Mouse (Mus musculus) C2C12 (cell line): Measurements from ENCODE around the gene Ccr2. TPM values are rescaled to one million over a fixed set of nuclear protein-coding genes. Genes with fewer than 3 reads are reported as not detected.

Source experiments
- H3K27me3 ChIP-seq: one replicate; pipeline ENCODE4 v1.6.1; 2011; ENCODE audit not compliant: control insufficient read depth, insufficient read depth, insufficient read length
- H3K36me3 ChIP-seq: one replicate; pipeline ENCODE4 v1.6.1; 2011; ENCODE audit not compliant: control insufficient read depth, insufficient read depth
- H3K4me3 ChIP-seq: one replicate; pipeline ENCODE4 v1.5.1; 2011; ENCODE audit warnings: mild to moderate bottlenecking, control low read depth; ENCODE audit not compliant: poor library complexity, insufficient read depth, severe bottlenecking
- H3K79me2 ChIP-seq: one replicate; pipeline ENCODE4 v1.6.1; 2011; ENCODE audit not compliant: control insufficient read depth, insufficient read depth
- H3K79me3 ChIP-seq: one replicate; pipeline ENCODE4 v1.6.1; 2011; ENCODE audit warnings: low read depth, control low read depth
- H3ac ChIP-seq: one replicate; pipeline ENCODE3; 2011; ENCODE audit warnings: low read depth; ENCODE audit not compliant: control insufficient read depth, insufficient read length
- CEBPB ChIP-seq: IDR thresholded peaks from one replicate; pipeline ENCODE4 v1.6.1; 2011; ENCODE audit warnings: low read depth, mild to moderate bottlenecking, control low read depth, moderate library complexity
- CTCF ChIP-seq: IDR thresholded peaks from one replicate; pipeline ENCODE4 v1.5.1; 2011; ENCODE audit not compliant: control insufficient read depth, insufficient read depth, insufficient read length
- FOSL1 ChIP-seq: IDR thresholded peaks from one replicate; pipeline ENCODE4 v1.8.0; 2011; ENCODE audit warnings: mild to moderate bottlenecking, low read length; ENCODE audit not compliant: poor library complexity, insufficient read depth, severe bottlenecking
- MAX ChIP-seq: IDR thresholded peaks from one replicate; pipeline ENCODE4 v1.6.1; 2011; ENCODE audit warnings: mild to moderate bottlenecking, control low read depth
- MYOD1 ChIP-seq: IDR thresholded peaks from one replicate; pipeline ENCODE4 v1.6.1; 2011; ENCODE audit warnings: low read depth; ENCODE audit not compliant: control insufficient read depth, insufficient read length
- MYOG ChIP-seq: IDR thresholded peaks from one replicate; pipeline ENCODE4 v1.6.1; 2011; ENCODE audit not compliant: control insufficient read depth, insufficient read length; ENCODE audit errors: extremely low read depth
- USF1 ChIP-seq: IDR thresholded peaks from one replicate; pipeline ENCODE4 v1.6.1; 2011; ENCODE audit warnings: low read depth, mild to moderate bottlenecking, control low read depth, moderate library complexity
- polyA plus RNA-seq: library from polyadenylated mRNA; unstranded; fragments of >200 nt; fragmentation: generic; extraction: Trizol; gene quantifications from one replicate; pipeline ENCODE4 v1.2.1, GENCODE M21; 2012; ENCODE audit warnings: missing spikeins

Gene Ccr2
- polyA plus RNA-seq, 1 experiment: not detected

DNA sequence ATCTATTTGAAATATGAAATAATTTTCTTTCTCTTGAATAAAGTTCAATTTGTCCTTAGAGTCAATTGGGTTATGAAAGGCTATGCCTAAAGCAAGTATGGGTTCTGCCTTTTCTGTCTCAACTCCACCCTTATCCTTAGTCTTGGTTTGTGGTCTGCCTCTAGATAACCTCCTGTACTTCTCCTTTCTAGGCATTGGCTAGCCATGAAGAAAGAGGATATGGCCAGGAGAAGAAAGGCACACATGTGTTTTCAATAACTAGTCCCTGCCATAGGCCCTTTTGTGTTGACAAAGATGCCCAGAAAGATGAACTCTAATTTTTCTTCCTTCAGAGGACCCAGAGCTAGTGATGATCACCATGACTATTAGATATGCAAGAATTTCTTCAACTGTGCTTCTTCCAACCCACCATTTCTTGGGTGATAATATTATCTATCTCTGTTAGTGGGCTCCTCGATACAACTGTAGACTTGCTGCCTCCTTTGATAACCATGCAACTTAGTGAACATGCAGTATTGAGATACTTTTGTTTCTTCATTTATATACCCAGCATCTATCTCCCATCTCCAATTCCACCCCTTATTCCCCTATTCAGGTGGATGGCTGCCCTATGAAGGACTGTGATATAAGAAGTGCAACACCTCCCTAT, 11.0 kb downstream of the Ccr2 start:
- H3ac ChIP-seq: no peak overlapping the region
- TF ChIP-seq MYOG: no peak
- no peaks in the 10 kb centered on the region for H3K36me3 ChIP-seq
- H3K27me3 ChIP-seq: no peaks in the 10 kb centered on the region
- no peaks in the 10 kb centered on the region for H3K79me2 ChIP-seq
- no peak overlapping the region for H3K4me3 ChIP-seq
- no peaks in the 10 kb centered on the region for H3K79me3 ChIP-seq

GRCm38 (mm10) chr9:124113777-124114176, 12.0 kb downstream of the Ccr2 start:
- no peaks in the 10 kb centered on the region for H3K36me3 ChIP-seq
- no peak overlapping the region for H3K4me3 ChIP-seq
- H3ac ChIP-seq: no peak overlapping the region
- no peaks in the 10 kb centered on the region for H3K79me2 ChIP-seq
- H3K27me3 ChIP-seq: no peaks in the 10 kb centered on the region
- no peak for TF ChIP-seq CEBPB
- TF ChIP-seq USF1: no peak
- TF ChIP-seq CTCF: no peak
- TF ChIP-seq MYOD1: no peak
- no peak for TF ChIP-seq FOSL1
- TF ChIP-seq MYOG: no peak
- TF ChIP-seq MAX: no peak
- H3K79me3 ChIP-seq: no peaks in the 10 kb centered on the region

DNA sequence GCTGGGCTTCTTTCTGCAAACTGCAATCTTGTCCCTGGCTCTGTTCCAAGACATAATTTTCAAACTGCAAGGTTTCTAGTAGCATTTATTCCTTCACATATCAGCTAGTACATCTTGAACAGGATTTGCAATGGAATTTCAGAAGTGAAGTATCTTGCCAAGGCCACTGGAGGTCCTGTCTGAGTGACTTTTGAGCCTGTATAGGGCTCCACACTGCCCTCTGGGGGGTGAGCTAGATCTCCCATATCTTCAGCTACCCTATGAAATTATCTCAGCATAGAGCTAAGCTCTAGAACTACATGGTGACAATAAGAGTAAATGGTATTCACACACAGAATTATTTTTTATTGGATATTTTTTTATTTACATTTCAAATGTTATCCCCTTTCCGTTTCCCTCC, 16.7 kb downstream of the Ccr2 start:
- H3K79me3 ChIP-seq: no peaks in the 10 kb centered on the region
- H3K27me3 ChIP-seq: no peaks in the 10 kb centered on the region
- no peaks in the 10 kb centered on the region for H3K79me2 ChIP-seq
- H3K36me3 ChIP-seq: no peaks in the 10 kb centered on the region
- H3ac ChIP-seq: no peak overlapping the region
- H3K4me3 ChIP-seq: no peak overlapping the region
- no peak for TF ChIP-seq CTCF
- TF ChIP-seq MAX: no peak
- TF ChIP-seq MYOD1: no peak
- TF ChIP-seq CEBPB: no peak
- TF ChIP-seq MYOG: no peak
- no peak for TF ChIP-seq FOSL1

- H3K79me3 ChIP-seq: no peaks in the 10 kb centered on the region
- TF ChIP-seq CTCF (no peak), USF1 (no peak), MYOD1 (no peak), FOSL1 (no peak), MAX (no peak), CEBPB (no peak), MYOG (no peak)
- H3ac ChIP-seq: no peak within 1 kb of the TSS
- H3K36me3 ChIP-seq: no peaks in the 10 kb centered on the region
- H3K27me3 ChIP-seq: no peaks in the 10 kb centered on the region
- H3K79me2 ChIP-seq: no peaks in the 10 kb centered on the region
- H3K4me3 ChIP-seq: no peak within 1 kb of the TSS
These were observed 19.8 kb downstream of the Ccr2 start, which contains the start of gene Ccr5 for GRCm38 (mm10) chr9:124121387-124122184. Gene Ccr5, plus strand, starts transcription at chr9:124121543.

GRCm38 (mm10) chr9:124125576-124125975, 23.8 kb downstream of the Ccr2 start:
- Histone ChIP-seq H3ac (no peak overlapping the region), H3K27me3 (no peaks in the 10 kb centered on the region), H3K4me3 (no peak overlapping the region), H3K36me3 (no peaks in the 10 kb centered on the region), H3K79me3 (no peaks in the 10 kb centered on the region), H3K79me2 (no peaks in the 10 kb centered on the region)
- TF ChIP-seq FOSL1 (no peak), MYOG (no peak), CTCF (no peak), MAX (no peak), CEBPB (no peak), MYOD1 (no peak), USF1 (no peak)
